Mouse (Mus musculus): ENCODE data around the gene Smagp. TPM values are rescaled to one million over a fixed set of nuclear protein-coding genes. Genes with fewer than 3 reads are reported as not detected.

Gene Smagp
- total RNA-seq, 1 experiment from 2014 or later, result 50.1 TPM

DNA sequence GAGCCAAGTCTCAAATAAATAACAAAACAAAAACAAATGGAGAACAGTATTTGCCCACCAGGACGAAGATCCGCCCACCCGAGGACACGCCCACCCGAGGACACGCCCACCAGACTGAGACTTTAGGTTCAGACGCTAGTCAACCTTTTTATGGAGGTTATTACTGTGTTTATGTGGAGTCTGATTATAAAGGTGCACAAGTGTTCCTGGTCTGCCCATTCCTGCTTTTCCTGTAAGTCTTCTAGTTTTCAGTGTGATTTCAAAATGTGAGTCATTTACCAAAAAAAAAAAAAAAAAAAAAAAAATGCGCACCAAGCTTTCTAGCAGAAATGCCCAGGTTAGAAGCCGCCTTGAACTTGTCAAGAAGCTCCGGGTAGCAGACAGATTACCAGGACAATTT, 9.5 kb downstream of the Smagp start:
- DNase-seq, result peak; percentile 38

- DNase-seq, result peak; percentile 61
Observed at GRCm38 (mm10) chr15:100624435-100624834, 12.3 kb downstream of the Smagp start.

GRCm38 (mm10) chr15:100623754-100624153, 13.0 kb downstream of the Smagp start:
- DNase-seq, result no peak

DNA sequence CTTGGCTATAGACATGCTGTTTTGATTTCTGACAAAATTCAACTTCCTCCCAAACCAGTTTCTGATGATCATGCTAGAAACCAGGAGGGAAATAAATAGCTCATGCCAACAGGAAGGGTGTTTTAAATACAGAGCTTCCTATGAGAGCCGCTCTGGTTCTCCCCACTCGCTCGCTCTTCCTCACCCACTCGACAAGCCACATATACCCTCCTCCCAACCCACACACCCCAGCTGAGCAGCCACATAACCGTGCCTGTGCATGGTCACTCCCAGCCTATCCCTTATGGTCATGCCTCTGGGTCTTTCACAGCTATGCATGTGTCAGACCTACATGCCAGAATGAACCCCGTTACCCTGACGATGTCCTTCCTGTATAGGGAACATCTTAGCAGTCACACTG, 14.6 kb downstream of the Smagp start:
- DNase-seq, result peak; percentile 38

GRCm38 (mm10) chr15:100621671-100622070, 15.1 kb downstream of the Smagp start:
- DNase-seq, result peak; percentile 78

GRCm38 (mm10) chr15:100619200-100619599, 17.5 kb downstream of the Smagp start:
- DNase-seq, result no peak

DNA sequence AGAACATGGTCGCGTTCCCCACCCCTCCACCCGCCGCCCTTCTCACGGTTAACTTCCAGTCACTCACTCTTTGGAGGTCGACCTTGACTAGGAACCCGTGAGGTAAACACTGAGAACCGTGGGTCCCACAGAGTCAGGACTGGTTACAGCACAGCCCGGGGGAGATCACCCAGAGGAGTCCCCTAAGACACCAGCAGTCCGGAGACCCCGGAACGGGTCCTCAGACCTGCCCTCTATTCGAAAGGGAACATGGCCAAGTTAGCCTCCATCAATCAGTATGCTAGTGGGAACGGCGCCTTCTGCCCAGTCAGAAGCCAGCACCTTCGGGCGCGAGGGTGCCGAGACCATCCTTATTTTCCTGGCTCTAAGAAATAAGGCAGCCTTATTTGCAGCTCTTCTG, 20.5 kb downstream of the Smagp start:
- DNase-seq, result no peak

DNA sequence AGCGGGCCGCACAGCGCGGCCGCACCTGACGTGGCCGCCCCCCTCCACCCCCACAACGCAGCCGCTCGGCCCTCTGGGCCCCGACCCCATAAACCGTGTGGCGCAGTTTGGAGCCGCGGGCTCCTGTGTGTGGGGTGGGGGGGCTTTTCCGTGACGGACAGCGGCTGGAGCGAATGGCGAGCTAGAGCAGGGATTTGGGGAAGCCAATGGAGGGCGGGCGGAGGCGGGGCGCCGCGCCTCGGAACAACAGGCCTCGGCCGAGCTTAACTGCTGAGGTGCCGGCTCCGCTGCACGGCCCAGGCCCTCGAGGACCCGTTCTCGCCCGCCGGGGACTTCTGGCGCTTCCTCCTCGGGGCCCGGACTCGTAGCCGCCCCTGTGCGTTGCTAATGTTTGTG, 20.9 kb downstream of the Smagp start:
- DNase-seq, result peak; percentile 97

DNA sequence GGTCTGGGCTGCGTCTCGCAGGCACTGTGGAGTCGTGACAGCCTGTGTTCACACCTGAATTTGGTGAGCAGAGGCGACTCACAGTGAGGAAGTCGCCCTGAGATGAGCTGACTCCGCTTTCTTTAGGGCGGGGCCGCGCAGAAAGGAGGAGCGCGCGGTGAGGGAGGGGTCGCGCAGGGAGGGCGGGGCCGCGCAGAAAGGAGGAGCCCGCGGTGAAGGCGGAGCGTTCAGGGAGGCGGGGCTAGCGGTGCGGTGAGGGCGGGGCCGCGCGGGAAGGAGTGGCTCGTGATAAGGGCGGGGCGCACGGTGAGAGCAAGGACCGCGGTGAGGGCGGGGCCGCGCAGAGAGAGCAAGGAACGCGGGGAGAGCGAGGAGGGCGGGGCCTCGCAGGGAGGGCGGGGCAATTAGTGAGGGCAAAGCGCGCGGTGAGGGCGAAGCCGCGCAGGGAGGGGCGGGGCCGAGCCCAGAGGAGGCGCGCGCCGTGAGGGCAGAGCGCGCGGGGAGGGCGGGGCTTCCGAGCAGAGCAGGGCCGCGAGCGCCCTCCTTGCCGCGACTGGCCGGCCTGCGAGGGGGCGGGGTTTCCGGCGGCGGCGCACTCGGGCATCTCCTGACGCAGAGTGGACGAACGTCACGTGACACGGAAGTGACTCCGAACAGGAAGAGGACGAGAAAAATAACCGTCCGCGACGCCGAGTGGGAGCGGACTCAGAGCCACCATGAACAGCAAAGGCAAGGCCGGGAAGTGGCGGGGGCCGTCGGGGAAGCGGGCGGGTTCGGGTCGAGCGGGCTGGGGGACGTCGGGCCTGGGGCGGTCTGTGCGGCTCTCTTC, 21.5 kb downstream of the Smagp start, which contains the start of gene Dazap2:
Dazap2 (plus strand) TSS at position 354 of the 829 bp plus-strand sequence.
- peak; percentile 100 for DNase-seq

GRCm38 (mm10) chr15:100614218-100614995, 22.3 kb downstream of the Smagp start:
- DNase-seq, result peak; percentile 60

DNA sequence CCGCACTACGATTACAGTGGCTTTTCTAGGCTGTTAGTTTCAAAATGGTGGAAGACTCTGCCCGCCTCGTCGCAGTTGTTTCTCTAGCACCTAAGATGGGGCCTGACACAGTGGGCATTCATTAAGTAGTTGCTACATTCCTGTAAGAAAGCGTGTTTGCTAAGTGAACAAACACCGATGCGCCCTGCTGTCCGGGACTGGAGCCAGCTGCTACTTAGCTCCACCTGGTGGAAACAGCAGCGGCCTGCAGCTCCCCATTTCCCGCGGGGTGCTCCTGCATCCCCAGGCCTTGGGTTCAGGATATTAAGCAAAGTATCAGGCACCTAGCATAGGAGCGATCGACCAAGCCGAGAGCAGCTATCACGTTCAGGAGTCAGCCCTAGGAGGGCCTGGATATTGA, 23.2 kb downstream of the Smagp start:
- DNase-seq, result peak; percentile 86

DNA sequence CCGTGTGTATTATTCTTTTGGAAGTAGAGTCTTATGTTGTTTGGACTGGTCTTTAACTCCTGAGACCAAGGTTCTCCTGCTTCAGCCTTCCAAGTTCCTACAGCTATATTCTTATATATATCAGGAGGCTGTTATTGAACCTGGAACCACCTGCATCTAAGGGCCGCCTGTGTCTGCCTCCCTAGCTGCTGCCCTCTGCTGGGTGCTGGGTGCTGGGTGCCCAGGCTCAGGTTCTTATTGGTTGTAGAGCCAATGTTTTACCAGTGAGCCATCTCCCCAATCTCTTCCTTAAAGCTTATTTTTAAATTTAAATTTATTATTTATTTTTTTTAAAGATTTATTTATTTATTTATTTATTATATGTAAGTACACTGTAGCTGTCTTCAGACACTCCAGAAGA, 24.3 kb downstream of the Smagp start:
- DNase-seq, result peak; percentile 59

- DNase-seq, result no peak
Observed at GRCm38 (mm10) chr15:100611951-100612350, 24.8 kb downstream of the Smagp start.

GRCm38 (mm10) chr15:100606677-100607076, 30.1 kb downstream of the Smagp start:
- DNase-seq, result peak; percentile 52

DNA sequence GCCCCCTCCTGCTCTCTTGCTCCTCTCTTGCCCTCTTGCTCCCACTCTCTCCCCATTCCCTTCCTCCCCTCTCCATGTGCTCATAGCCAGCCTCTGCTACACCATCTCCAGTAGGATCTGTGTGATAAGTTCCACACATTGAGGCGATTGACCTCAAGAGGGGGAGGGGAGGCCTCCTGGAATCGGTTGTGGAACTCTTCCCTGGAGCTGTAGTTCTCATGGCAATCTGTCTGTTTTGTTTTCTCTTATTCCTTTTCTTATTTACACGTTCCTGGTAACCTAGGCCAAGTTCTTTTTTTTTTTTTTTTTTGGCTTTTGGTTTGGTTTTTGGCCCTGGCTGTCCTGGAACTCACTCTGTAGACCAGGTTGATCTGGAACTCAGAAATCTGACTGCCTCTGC, 35.1 kb downstream of the Smagp start:
- DNase-seq, result no peak

GRCm38 (mm10) chr15:100600696-100601272, 36.0 kb downstream of the Smagp start:
- no peak for DNase-seq

- DNase-seq, result peak; percentile 91
Observed at GRCm38 (mm10) chr15:100600047-100600695, 36.6 kb downstream of the Smagp start.

DNA sequence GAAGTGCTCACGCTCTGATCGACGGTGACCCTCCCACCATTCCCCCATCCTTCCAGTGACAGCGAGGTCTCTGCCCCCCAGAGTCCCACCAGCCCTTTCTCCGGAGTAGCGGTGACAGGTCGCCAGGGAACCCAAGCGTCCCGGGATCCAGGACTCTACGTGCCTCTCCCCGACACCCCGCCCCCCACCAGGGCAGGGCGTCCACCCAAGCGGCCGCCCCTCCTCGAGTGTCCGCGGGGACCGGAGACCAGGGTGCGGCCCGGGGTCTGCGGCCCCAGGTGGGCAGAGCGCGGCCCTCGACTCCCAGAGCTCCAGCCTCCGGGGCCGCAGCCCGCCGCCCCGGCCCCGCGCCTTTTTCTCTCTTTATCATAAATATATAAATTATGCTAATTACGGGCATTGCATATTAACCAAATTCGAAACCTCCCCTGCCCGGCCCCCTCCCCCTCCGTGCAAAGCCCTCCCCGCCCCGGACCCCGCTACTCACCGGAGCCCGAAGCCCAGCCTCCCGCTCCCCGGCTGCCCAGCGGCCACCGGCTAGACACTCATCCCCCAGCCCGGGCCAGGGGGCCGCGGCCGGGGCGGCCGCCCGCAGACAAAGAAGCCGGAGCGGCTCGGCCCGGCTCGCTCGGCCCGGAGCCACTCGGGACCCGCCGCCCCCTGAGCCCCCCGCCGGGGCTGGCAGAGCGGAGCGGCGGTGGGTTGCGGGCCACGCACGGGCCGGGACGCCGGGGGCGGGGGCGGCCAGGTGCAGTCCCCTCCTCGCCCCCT, 37.3 kb downstream of the Smagp start, which contains the start of gene Pou6f1:
Pou6f1 (minus strand) TSS at position 709 of the 771 bp plus-strand sequence.
- peak; percentile 78 for DNase-seq

DNA sequence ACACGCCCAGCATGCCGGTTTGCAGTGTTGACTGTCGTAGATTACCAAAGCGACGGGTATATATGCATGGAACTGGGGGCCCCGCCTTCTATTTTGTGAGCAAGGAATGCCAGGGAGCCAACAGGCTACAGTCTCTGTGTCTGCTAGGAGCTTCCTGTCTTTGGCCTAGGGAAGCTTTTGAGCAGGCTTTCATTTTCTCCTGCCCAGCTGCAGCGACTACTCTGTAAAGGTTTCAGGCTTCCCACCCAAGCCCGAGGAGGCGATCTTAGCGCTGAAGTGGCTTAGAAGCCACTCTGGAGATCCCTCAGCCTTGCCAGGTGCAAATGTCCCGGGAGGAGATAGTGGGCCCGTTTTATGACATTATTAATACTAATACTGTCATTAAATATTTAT, 37.9 kb downstream of the Smagp start:
- DNase-seq, result peak; percentile 71

DNA sequence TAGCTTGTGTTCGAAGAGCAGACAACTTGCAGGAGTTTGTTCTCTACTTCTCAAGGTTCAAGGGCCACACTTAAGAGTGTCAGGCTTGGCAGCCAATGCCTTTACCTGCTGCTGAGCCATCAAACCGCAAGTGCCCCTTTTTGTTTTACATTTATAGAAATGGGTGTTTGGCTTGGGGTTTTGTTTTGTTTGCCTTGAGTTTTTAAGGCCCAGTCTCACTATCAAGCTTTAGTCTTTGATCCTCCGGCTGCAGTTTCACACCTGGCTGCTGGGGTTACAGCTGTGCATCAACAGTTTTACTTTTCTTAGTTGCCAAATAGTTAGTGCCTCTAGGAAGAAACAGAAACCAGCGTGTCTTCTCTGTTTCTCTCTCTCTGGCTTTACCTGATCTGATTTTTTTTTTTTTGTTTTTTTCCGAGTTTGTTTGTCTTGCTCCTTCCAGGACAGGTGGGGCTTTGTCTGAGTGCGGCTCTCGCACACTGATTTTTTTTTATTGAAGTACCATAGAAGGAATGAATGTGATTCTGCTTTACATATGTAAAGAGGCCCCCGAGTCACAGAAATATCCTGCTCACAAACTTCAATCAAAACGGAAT, 38.4 kb downstream of the Smagp start:
- no peak for DNase-seq

DNA sequence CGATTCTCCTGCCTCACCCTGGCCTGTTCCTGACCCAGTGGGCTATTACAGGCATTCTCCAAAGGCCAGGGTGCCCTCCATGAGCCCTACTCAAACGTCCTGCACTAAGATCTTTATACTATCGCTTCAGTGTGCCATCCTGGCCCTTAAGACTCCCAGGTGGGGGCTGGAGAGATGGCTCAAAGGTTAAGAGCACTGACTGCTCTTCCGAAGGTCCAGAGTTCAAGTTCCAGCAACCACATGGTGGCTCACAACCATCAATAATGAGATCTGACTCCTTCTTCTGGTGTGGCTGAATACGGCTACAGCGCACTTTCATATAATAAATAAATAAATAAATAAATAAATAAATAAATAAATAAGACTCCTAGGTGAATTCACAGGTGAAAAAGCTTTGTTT, 43.9 kb downstream of the Smagp start:
- no peak for DNase-seq
